Mouse (Mus musculus) C3H10T1/2 (cell line): ENCODE data around the gene Neurog3. TPM values are rescaled to one million over a fixed set of nuclear protein-coding genes. Genes with fewer than 3 reads are reported as not detected.

Experiments used
- polyA plus RNA-seq, 2 experiments: library from polyadenylated mRNA; unstranded; fragments of >200 nt; fragmentation: generic; extraction: Trizol; gene quantifications; one replicate each; pipeline ENCODE4 v1.2.1; 2012; ENCODE audit warnings: missing spikeins in 2 of 2

The Neurog3 gene
- not detected for polyA plus RNA-seq

DNA sequence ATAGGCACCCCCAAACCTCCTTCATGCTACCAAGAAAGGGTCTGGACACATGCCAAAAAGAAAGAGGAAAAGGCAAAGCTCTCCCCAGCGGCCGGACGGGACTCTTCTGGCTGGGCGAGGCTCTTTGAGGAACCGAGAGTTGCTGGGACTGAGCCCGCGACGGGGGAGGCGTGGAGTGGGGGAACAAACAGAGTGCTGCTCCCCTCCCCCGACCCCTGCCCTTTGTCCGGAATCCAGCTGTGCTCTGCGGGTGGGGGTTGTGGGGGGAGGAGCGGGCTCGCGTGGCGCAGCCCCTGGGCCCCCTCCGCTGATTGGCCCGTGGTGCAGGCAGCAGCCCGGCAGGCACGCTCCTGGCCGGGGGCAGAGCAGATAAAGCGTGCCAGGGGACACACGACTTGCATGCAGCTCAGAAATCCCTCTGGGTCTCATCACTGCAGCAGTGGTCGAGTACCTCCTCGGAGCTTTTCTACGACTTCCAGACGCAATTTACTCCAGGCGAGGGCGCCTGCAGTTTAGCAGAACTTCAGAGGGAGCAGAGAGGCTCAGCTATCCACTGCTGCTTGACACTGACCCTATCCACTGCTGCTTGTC, at the start of gene Neurog3:
Gene Neurog3 (plus strand): TSS at position 400 of the 591 bp plus-strand sequence.

DNA sequence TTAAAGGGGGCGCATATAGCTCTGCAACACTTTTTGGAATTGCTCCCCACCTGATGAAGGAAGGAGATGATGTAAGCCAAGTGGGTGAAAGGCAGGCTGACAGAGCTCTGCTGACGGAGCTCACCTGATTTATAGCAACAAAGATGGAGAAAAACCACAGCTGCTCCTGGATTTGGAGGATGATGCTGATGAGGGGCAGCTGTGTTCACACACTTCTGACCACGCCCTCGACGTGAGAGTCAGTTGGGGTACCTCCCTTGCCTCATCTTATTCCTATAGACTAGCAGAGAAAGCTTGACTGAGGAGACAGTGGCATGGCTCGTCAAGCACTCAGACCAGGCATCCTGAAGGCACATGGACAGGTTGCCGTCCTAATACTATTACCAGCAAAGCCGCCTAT, 10.9 kb downstream of the Neurog3 start, which contains the start of gene Fam241b:
Gene Fam241b (minus strand): TSS at position 101 of the 400 bp plus-strand sequence.

Other genes with a start within 250 kb of the Neurog3 start
- not detected for gene Col13a1, start 154.0 kb upstream of the Neurog3 start, polyA plus RNA-seq
- gene Fam241b, start 10.8 kb downstream of the Neurog3 start, polyA plus RNA-seq = under 1 TPM; 0.37 to 0.94 TPM
- gene Tspan15, start 98.2 kb downstream of the Neurog3 start, polyA plus RNA-seq = 10 to 100 TPM; 14.8 to 54.7 TPM
- under 1 TPM; 0.33 to 0.65 TPM for gene Tacr2, start 119.3 kb downstream of the Neurog3 start, polyA plus RNA-seq
- 100 to 1,000 TPM in 1 of 2 experiments, 10 to 100 TPM in 1; 73.6 to 115 TPM for gene Hk1, start 246.8 kb downstream of the Neurog3 start, polyA plus RNA-seq